Mouse (Mus musculus) 3134 (cell line): Measurements from ENCODE around the gene Fblim1.

Experiments used
- DNase-seq: peaks from one replicate; pipeline ENCODE4 v3.0.0-alpha.2; 2011; ENCODE audit warnings: low spot score; ENCODE audit not compliant: insufficient read length; ENCODE audit errors: extremely low read depth

Gene Fblim1

GRCm38 (mm10) chr4:141544536-141544935, 61.4 kb downstream of the Fblim1 start:
- DNase-seq: no peak

- no peak for DNase-seq
Measured at GRCm38 (mm10) chr4:141543593-141543992, 62.3 kb downstream of the Fblim1 start.

- no peak for DNase-seq
Measured at GRCm38 (mm10) chr4:141541851-141542250, 64.0 kb downstream of the Fblim1 start.

GRCm38 (mm10) chr4:141540844-141541243, 65.1 kb downstream of the Fblim1 start:
- no peak for DNase-seq

- no peak for DNase-seq
Measured at GRCm38 (mm10) chr4:141539213-141539767, 66.6 kb downstream of the Fblim1 start.

- peak; percentile 98 for DNase-seq
Measured at GRCm38 (mm10) chr4:141538408-141539212, 67.3 kb downstream of the Fblim1 start, which contains the start of gene Spen. Spen (minus strand) TSS chr4:141538597.

- DNase-seq: peak; percentile 59
Measured at GRCm38 (mm10) chr4:141537706-141538407, 68.0 kb downstream of the Fblim1 start.

GRCm38 (mm10) chr4:141537226-141537610, 68.7 kb downstream of the Fblim1 start:
- no peak for DNase-seq

GRCm38 (mm10) chr4:141536291-141537225, 69.3 kb downstream of the Fblim1 start:
- peak; percentile 78 for DNase-seq

- DNase-seq: peak; percentile 40
Measured at GRCm38 (mm10) chr4:141534947-141535680, 70.8 kb downstream of the Fblim1 start.

- no peak for DNase-seq
Measured at GRCm38 (mm10) chr4:141530979-141531378, 74.9 kb downstream of the Fblim1 start.

- DNase-seq: no peak
Measured at GRCm38 (mm10) chr4:141528938-141529337, 77.0 kb downstream of the Fblim1 start.

- DNase-seq: no peak
Measured at GRCm38 (mm10) chr4:141526936-141527650, 78.8 kb downstream of the Fblim1 start.
